Mouse (Mus musculus) liver, embryonic 11.5 days (tissue): ENCODE measurements around the gene Il1r2. TPM values are rescaled to one million over a fixed set of nuclear protein-coding genes. Genes with fewer than 3 reads are reported as not detected.

Source experiments
- ATAC-seq: fragments of 200-750 bp; cut with Nextera tagmentation; replicated peaks from 2 replicates; pipeline ENCODE4 v1.8.0; 2017; ENCODE audit warnings: moderate number of reproducible peaks, mild to moderate bottlenecking, moderate TSS enrichment, moderate library complexity; ENCODE audit not compliant: low FRiP score
- DNase-seq: peaks from one replicate; pipeline ENCODE4 v3.0.0-alpha.2; 2017; ENCODE audit warnings: low spot score
- H3K27ac ChIP-seq: fragments of 300-500 bp; sonication (generic); 2 replicates; pipeline ENCODE4 v1.5.1; 2014; ENCODE audit warnings: mild to moderate bottlenecking, low read depth, low read length, control low read depth
- H3K27me3 ChIP-seq: fragments of 300-500 bp; sonication (generic); replicated peaks from 2 replicates; pipeline ENCODE4 v1.6.1; 2014; ENCODE audit warnings: low read length, mixed read lengths; ENCODE audit not compliant: control insufficient read depth, insufficient read depth
- H3K36me3 ChIP-seq: fragments of 300-500 bp; sonication (generic); 2 replicates; pipeline ENCODE4 v1.6.1; 2014; ENCODE audit warnings: mild to moderate bottlenecking, low read length, moderate library complexity, mixed read lengths; ENCODE audit not compliant: control insufficient read depth, insufficient read depth
- H3K4me1 ChIP-seq: fragments of 300-500 bp; sonication (generic); replicated peaks from 2 replicates; pipeline ENCODE4 v1.6.1; 2014; ENCODE audit warnings: low read length, mixed read lengths; ENCODE audit not compliant: control insufficient read depth, insufficient read depth
- H3K4me2 ChIP-seq: fragments of 300-500 bp; sonication (generic); 2 replicates; pipeline ENCODE4 v1.6.1; 2014; ENCODE audit warnings: mild to moderate bottlenecking, control low read depth, moderate library complexity
- H3K4me3 ChIP-seq: fragments of 300-500 bp; sonication (generic); 2 replicates; pipeline ENCODE4 v1.5.1; 2014; ENCODE audit warnings: low read depth, low read length, control low read depth
- H3K9ac ChIP-seq: fragments of 300-500 bp; sonication (generic); 2 replicates; pipeline ENCODE4 v1.6.1; 2014; ENCODE audit warnings: low read depth, low read length, control low read depth
- H3K9me3 ChIP-seq: fragments of 300-500 bp; sonication (generic); 2 replicates; pipeline ENCODE4 v1.6.1; 2016; ENCODE audit warnings: low read length, inconsistent platforms, mixed read lengths; ENCODE audit not compliant: control insufficient read depth
- WGBS: fragments of 180-500 bp; shearing (Covaris S2); extraction: QIAGEN DNeasy Blood & Tissue Kit; methylation state at CpG from one replicate; pipeline ENCODE4 v1.1.7; 2014; 5-methylcytosine and 5-hydroxymethylcytosine counted together
- polyA plus RNA-seq: library from polyadenylated mRNA; unstranded; fragments of >200 nt; fragmentation: Nextera tagmentation; extraction: Ambion mirVana; gene quantifications from 2 replicates; pipeline ENCODE4 v1.2.1, GENCODE M21; 2014

The Il1r2 gene
- polyA plus RNA-seq, 1 experiment from 2014 or later: 0.53 TPM

- no peaks in the 10 kb centered on the region for H3K36me3 ChIP-seq
- no peak for ATAC-seq
- no peak overlapping the region for H3K4me3 ChIP-seq
- H3K4me2 ChIP-seq: no peak overlapping the region
- no peaks in the 10 kb centered on the region for H3K9me3 ChIP-seq
- no peak for DNase-seq
- H3K4me1 ChIP-seq: peaks cover 9% of the 10 kb centered on the region
- H3K27ac ChIP-seq: no peak overlapping the region
- no peaks in the 10 kb centered on the region for H3K27me3 ChIP-seq
- H3K9ac ChIP-seq: no peak overlapping the region
- 54% methylated on average over 7 of the region's 7 CpGs for WGBS
Measured at GRCm38 (mm10) chr1:40055051-40055450, 18.8 kb upstream of the Il1r2 start.

- H3K36me3 ChIP-seq: no peaks in the 10 kb centered on the region
- no peak overlapping the region for H3K4me3 ChIP-seq
- H3K27me3 ChIP-seq: no peaks in the 10 kb centered on the region
- peaks cover 9% of the 10 kb centered on the region for H3K4me1 ChIP-seq
- H3K4me2 ChIP-seq: no peak overlapping the region
- ATAC-seq (no peak), DNase-seq (no peak)
- WGBS: 81% methylated on average over 5 of the region's 5 CpGs
- no peak overlapping the region for H3K27ac ChIP-seq
- H3K9me3 ChIP-seq: no peaks in the 10 kb centered on the region
- H3K9ac ChIP-seq: no peak overlapping the region
Measured at GRCm38 (mm10) chr1:40055963-40056362, 17.9 kb upstream of the Il1r2 start.

GRCm38 (mm10) chr1:40057351-40057750, 16.5 kb upstream of the Il1r2 start:
- no peak overlapping the region for H3K27ac ChIP-seq
- DNase-seq (no peak), ATAC-seq (no peak)
- H3K27me3 ChIP-seq: no peaks in the 10 kb centered on the region
- H3K9ac ChIP-seq: no peak overlapping the region
- H3K4me3 ChIP-seq: no peak overlapping the region
- peaks cover 9% of the 10 kb centered on the region for H3K4me1 ChIP-seq
- 64% methylated on average over 5 of the region's 5 CpGs for WGBS
- no peak overlapping the region for H3K4me2 ChIP-seq
- H3K9me3 ChIP-seq: no peaks in the 10 kb centered on the region
- H3K36me3 ChIP-seq: no peaks in the 10 kb centered on the region

DNA sequence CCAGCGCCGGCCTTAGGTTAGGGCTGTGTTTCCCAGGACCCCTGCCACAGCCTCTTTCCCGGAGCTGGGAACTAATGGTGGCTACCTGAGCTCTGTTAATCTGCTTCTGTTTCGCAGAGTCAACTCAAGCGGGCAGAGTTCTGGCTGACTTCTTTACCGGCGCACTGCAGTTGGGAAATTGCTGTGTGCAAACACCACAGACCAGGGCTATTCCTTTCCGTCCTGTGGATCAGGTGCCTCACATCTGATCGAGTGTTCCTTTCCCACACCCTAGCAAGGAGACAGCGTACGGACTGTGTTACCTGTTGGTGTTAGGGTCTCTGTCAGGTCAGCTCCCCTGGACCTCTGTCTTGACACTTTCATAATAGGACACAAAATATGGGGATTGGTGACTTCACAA, 15.9 kb upstream of the Il1r2 start:
- no peak overlapping the region for H3K4me2 ChIP-seq
- no peaks in the 10 kb centered on the region for H3K36me3 ChIP-seq
- no peaks in the 10 kb centered on the region for H3K27me3 ChIP-seq
- ATAC-seq (no peak), DNase-seq (no peak)
- 56% methylated on average over 11 of the region's 11 CpGs for WGBS
- peaks cover 9% of the 10 kb centered on the region for H3K4me1 ChIP-seq
- no peaks in the 10 kb centered on the region for H3K9me3 ChIP-seq
- no peak overlapping the region for H3K27ac ChIP-seq
- no peak overlapping the region for H3K4me3 ChIP-seq
- H3K9ac ChIP-seq: no peak overlapping the region

DNA sequence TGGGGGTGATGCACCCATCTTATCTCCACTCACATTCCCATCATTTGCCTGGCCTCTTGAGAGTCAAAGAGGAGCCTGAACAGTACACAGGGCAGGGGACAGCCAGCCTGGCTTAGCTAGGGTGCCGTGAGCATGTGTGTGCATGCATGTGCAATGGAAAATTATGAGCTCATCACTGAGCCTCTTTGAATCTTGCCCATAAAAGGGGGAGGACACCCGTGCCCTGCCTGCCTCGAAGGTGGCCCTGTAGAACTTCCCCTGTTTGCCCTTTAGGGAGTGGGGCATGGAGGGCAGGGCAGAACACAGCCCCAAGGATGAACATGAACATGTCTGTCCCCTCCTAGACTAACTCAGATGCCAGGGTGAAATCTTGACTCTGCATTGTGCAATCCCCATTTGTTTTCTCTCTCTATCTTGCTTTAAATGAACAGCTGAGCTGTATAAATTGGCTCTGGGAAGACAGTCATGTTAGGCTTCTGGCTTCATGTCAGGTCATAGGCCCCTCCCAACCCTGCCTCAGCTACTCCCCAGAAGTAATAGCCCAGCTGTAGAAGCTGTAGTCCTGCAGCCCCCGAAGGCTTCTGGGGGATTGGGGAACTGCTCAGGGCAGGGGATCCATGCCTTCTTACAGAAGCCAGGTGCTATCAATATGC, 14.6 kb upstream of the Il1r2 start:
- Histone ChIP-seq H3K36me3 (no peaks in the 10 kb centered on the region), H3K27me3 (no peaks in the 10 kb centered on the region), H3K27ac (no peak overlapping the region), H3K9me3 (no peaks in the 10 kb centered on the region), H3K4me3 (no peak overlapping the region), H3K4me2 (no peak overlapping the region), H3K4me1 (peaks cover 9% of the 10 kb centered on the region), H3K9ac (no peak overlapping the region)
- no peak for ATAC-seq
- 69% methylated on average over 4 of the region's 4 CpGs for WGBS
- no peak for DNase-seq

GRCm38 (mm10) chr1:40061359-40061758, 12.5 kb upstream of the Il1r2 start:
- Histone ChIP-seq H3K27me3 (no peaks in the 10 kb centered on the region), H3K4me2 (no peak overlapping the region), H3K9me3 (no peaks in the 10 kb centered on the region), H3K4me3 (no peak overlapping the region), H3K27ac (no peak overlapping the region), H3K9ac (no peak overlapping the region), H3K36me3 (no peaks in the 10 kb centered on the region), H3K4me1 (peaks cover 9% of the 10 kb centered on the region)
- ATAC-seq (no peak), DNase-seq (no peak)
- WGBS: 79% methylated on average over 9 of the region's 9 CpGs

GRCm38 (mm10) chr1:40063409-40063808, 10.5 kb upstream of the Il1r2 start:
- no peak for DNase-seq
- WGBS: 68% methylated on average over 4 of the region's 4 CpGs
- Histone ChIP-seq H3K27ac (no peak overlapping the region), H3K4me2 (no peak overlapping the region), H3K4me1 (no peaks in the 10 kb centered on the region), H3K9me3 (no peaks in the 10 kb centered on the region), H3K9ac (no peak overlapping the region), H3K4me3 (no peak overlapping the region), H3K27me3 (no peaks in the 10 kb centered on the region), H3K36me3 (no peaks in the 10 kb centered on the region)
- no peak for ATAC-seq

- WGBS: 77% methylated on average over 8 of the region's 8 CpGs
- H3K4me1 ChIP-seq: no peaks in the 10 kb centered on the region
Measured at GRCm38 (mm10) chr1:40064508-40064907, 9.4 kb upstream of the Il1r2 start.

DNA sequence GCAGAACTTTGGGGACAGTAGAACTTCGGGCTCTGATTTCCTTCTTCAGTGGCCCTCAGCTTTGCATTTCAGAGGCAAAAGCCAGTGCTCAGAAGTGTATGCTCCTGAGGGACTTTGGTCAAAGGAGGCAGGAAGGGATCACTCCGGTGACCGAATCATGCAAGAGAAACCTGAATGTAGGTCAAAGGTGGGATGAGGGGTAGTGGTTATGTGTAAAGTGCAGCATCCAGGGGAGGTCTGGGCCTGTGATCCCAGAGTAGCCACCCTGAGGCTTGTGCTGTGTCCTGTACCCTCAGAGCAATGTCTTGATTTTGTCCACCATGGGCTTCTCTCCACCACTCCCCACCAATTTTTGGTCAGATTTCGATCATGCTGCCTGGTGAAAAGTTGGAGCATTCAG, 1.3 kb upstream of the Il1r2 start:
- H3K9me3 ChIP-seq: no peaks in the 10 kb centered on the region
- no peaks in the 10 kb centered on the region for H3K4me1 ChIP-seq
- H3K36me3 ChIP-seq: no peaks in the 10 kb centered on the region
- no peaks in the 10 kb centered on the region for H3K27me3 ChIP-seq
- WGBS: 85% methylated on average over 4 of the region's 4 CpGs
- H3K9ac ChIP-seq: no peak overlapping the region
- no peak overlapping the region for H3K4me2 ChIP-seq
- no peak overlapping the region for H3K4me3 ChIP-seq
- H3K27ac ChIP-seq: no peak overlapping the region
- DNase-seq: no peak
- ATAC-seq: no peak

More at GRCm38 (mm10) chr1:40064508-40064907, 9.4 kb upstream of the Il1r2 start:
- Histone ChIP-seq H3K4me2 (no peak overlapping the region), H3K27ac (no peak overlapping the region), H3K27me3 (no peaks in the 10 kb centered on the region), H3K9me3 (no peaks in the 10 kb centered on the region), H3K9ac (no peak overlapping the region), H3K4me3 (no peak overlapping the region), H3K36me3 (no peaks in the 10 kb centered on the region)
- no peak for ATAC-seq
- no peak for DNase-seq
